Mouse (Mus musculus): Measurements from ENCODE around the gene Nos3. TPM values are rescaled to one million over a fixed set of nuclear protein-coding genes. Genes with fewer than 3 reads are reported as not detected.

The Nos3 gene
- polyA plus RNA-seq, 1 experiment from 2014 or later: 12.0 TPM

- Histone ChIP-seq H3K4me3 (ENCODE audit: low read length) (peak overlapping the region; percentile 29), H3K27ac (ENCODE audit: low read depth, low read length) (peak overlapping the region; percentile 57), H3K9ac (ENCODE audit: low read depth, low read length) (peak overlapping the region; percentile 58), H3K9me3 (ENCODE audit: control insufficient read depth, low read length) (no peaks in the 10 kb centered on the region), H3K27me3 (ENCODE audit: control insufficient read depth, insufficient read depth, low read length) (no peaks in the 10 kb centered on the region; the same call in 1 of the 2 replicates), H3K4me2 (replicated peaks; ENCODE audit: low read depth, low read length) (peak overlapping the region; percentile 55), H3K4me1 (ENCODE audit: control insufficient read depth, insufficient read depth, low read length) (peaks cover 23% of the 10 kb centered on the region), H3K36me3 (ENCODE audit: control insufficient read depth, insufficient read depth, low read length) (peaks cover 20% of the 10 kb centered on the region; the same call in 1 of the 2 replicates)
- WGBS: 70% methylated on average over 6 of the region's 6 CpGs
- ATAC-seq (ENCODE audit: low FRiP score, low TSS enrichment): no peak; the same call in 1 of the 2 replicates
Measured at GRCm38 (mm10) chr5:24328813-24329211, 35.8 kb upstream of the Nos3 start.

GRCm38 (mm10) chr5:24329212-24329964 is 35.2 kb upstream of the Nos3 start:
- peaks cover 24% of the 10 kb centered on the region for H3K4me1 ChIP-seq (ENCODE audit: control insufficient read depth, insufficient read depth, low read length)
- peak overlapping the region; percentile 57 for H3K27ac ChIP-seq (ENCODE audit: low read depth, low read length)
- ATAC-seq (ENCODE audit: low FRiP score, low TSS enrichment): peak; percentile 88

GRCm38 (mm10) chr5:24329965-24330298 is 34.7 kb upstream of the Nos3 start:
- Histone ChIP-seq H3K4me1 (ENCODE audit: control insufficient read depth, insufficient read depth, low read length) (peaks cover 30% of the 10 kb centered on the region), H3K36me3 (ENCODE audit: control insufficient read depth, insufficient read depth, low read length) (peaks cover 12% of the 10 kb centered on the region; the same call in 1 of the 2 replicates), H3K27ac (ENCODE audit: low read depth, low read length) (peak overlapping the region; percentile 57; the same call in 1 of the 2 replicates), H3K9ac (ENCODE audit: low read depth, low read length) (no peak overlapping the region), H3K9me3 (ENCODE audit: control insufficient read depth, low read length) (no peaks in the 10 kb centered on the region), H3K4me2 (replicated peaks; ENCODE audit: low read depth, low read length) (peak overlapping the region; percentile 55), H3K4me3 (ENCODE audit: low read length) (no peak overlapping the region), H3K27me3 (ENCODE audit: control insufficient read depth, insufficient read depth, low read length) (no peaks in the 10 kb centered on the region; the same call in 1 of the 2 replicates)
- 35% methylated on average over 5 of the region's 5 CpGs for WGBS
- ATAC-seq (ENCODE audit: low FRiP score, low TSS enrichment): no peak

More at GRCm38 (mm10) chr5:24329212-24329964, 35.2 kb upstream of the Nos3 start:
- Histone ChIP-seq H3K9me3 (ENCODE audit: control insufficient read depth, low read length) (no peaks in the 10 kb centered on the region), H3K27me3 (ENCODE audit: control insufficient read depth, insufficient read depth, low read length) (no peaks in the 10 kb centered on the region; the same call in 1 of the 2 replicates), H3K9ac (ENCODE audit: low read depth, low read length) (peak overlapping the region; percentile 58), H3K4me2 (replicated peaks; ENCODE audit: low read depth, low read length) (peak overlapping the region; percentile 55), H3K4me3 (ENCODE audit: low read length) (peak overlapping the region; percentile 29), H3K36me3 (ENCODE audit: control insufficient read depth, insufficient read depth, low read length) (peaks cover 17% of the 10 kb centered on the region; the same call in 1 of the 2 replicates)
- WGBS: 2% methylated on average over 25 of the region's 27 CpGs

- no peaks in the 10 kb centered on the region; the same call in 1 of the 2 replicates for H3K27me3 ChIP-seq (ENCODE audit: control insufficient read depth, insufficient read depth, low read length)
- H3K36me3 ChIP-seq (ENCODE audit: control insufficient read depth, insufficient read depth, low read length): peaks cover 5% of the 10 kb centered on the region; the same call in 1 of the 2 replicates
- peaks cover 38% of the 10 kb centered on the region for H3K4me1 ChIP-seq (ENCODE audit: control insufficient read depth, insufficient read depth, low read length)
- no peak overlapping the region for H3K27ac ChIP-seq (ENCODE audit: low read depth, low read length)
- H3K4me3 ChIP-seq (ENCODE audit: low read length): no peak overlapping the region
- no peak overlapping the region for H3K9ac ChIP-seq (ENCODE audit: low read depth, low read length)
- WGBS: 85% methylated on average over 4 of the region's 4 CpGs
- no peak overlapping the region for H3K4me2 ChIP-seq (replicated peaks; ENCODE audit: low read depth, low read length)
- no peaks in the 10 kb centered on the region for H3K9me3 ChIP-seq (ENCODE audit: control insufficient read depth, low read length)
- ATAC-seq (ENCODE audit: low FRiP score, low TSS enrichment): no peak
Measured at GRCm38 (mm10) chr5:24332401-24332800, 32.2 kb upstream of the Nos3 start.

GRCm38 (mm10) chr5:24334749-24335148 is 29.9 kb upstream of the Nos3 start:
- WGBS: 16% methylated on average over 3 of the region's 3 CpGs
- H3K27ac ChIP-seq (ENCODE audit: low read depth, low read length): no peak overlapping the region
- H3K36me3 ChIP-seq (ENCODE audit: control insufficient read depth, insufficient read depth, low read length): peaks cover 5% of the 10 kb centered on the region; the same call in 1 of the 2 replicates
- no peaks in the 10 kb centered on the region for H3K9me3 ChIP-seq (ENCODE audit: control insufficient read depth, low read length)
- ATAC-seq (ENCODE audit: low FRiP score, low TSS enrichment): 0 out of 2 replicates have a peak, but pooled peaks have one; percentile 22
- no peak overlapping the region for H3K4me2 ChIP-seq (replicated peaks; ENCODE audit: low read depth, low read length)
- no peak overlapping the region for H3K9ac ChIP-seq (ENCODE audit: low read depth, low read length)
- H3K27me3 ChIP-seq (ENCODE audit: control insufficient read depth, insufficient read depth, low read length): no peaks in the 10 kb centered on the region; the same call in 1 of the 2 replicates
- H3K4me3 ChIP-seq (ENCODE audit: low read length): no peak overlapping the region
- peaks cover 26% of the 10 kb centered on the region for H3K4me1 ChIP-seq (ENCODE audit: control insufficient read depth, insufficient read depth, low read length)

- WGBS: 13% methylated on average over 3 of the region's 3 CpGs
- H3K4me3 ChIP-seq (ENCODE audit: low read length): no peak overlapping the region
- H3K27me3 ChIP-seq (ENCODE audit: control insufficient read depth, insufficient read depth, low read length): no peaks in the 10 kb centered on the region; the same call in 1 of the 2 replicates
- H3K9me3 ChIP-seq (ENCODE audit: control insufficient read depth, low read length): no peaks in the 10 kb centered on the region
- H3K4me2 ChIP-seq (replicated peaks; ENCODE audit: low read depth, low read length): no peak overlapping the region
- no peak overlapping the region for H3K27ac ChIP-seq (ENCODE audit: low read depth, low read length)
- peaks cover 5% of the 10 kb centered on the region; the same call in 1 of the 2 replicates for H3K36me3 ChIP-seq (ENCODE audit: control insufficient read depth, insufficient read depth, low read length)
- peaks cover 22% of the 10 kb centered on the region for H3K4me1 ChIP-seq (ENCODE audit: control insufficient read depth, insufficient read depth, low read length)
- ATAC-seq (ENCODE audit: low FRiP score, low TSS enrichment): peak; percentile 84
- H3K9ac ChIP-seq (ENCODE audit: low read depth, low read length): no peak overlapping the region
Measured at GRCm38 (mm10) chr5:24335888-24336511, 28.6 kb upstream of the Nos3 start.

GRCm38 (mm10) chr5:24337366-24337765 is 27.2 kb upstream of the Nos3 start:
- Histone ChIP-seq H3K36me3 (ENCODE audit: control insufficient read depth, insufficient read depth, low read length) (peaks cover 2% of the 10 kb centered on the region; the same call in 1 of the 2 replicates), H3K27me3 (ENCODE audit: control insufficient read depth, insufficient read depth, low read length) (no peaks in the 10 kb centered on the region), H3K9me3 (ENCODE audit: control insufficient read depth, low read length) (no peaks in the 10 kb centered on the region), H3K27ac (ENCODE audit: low read depth, low read length) (no peak overlapping the region), H3K4me2 (replicated peaks; ENCODE audit: low read depth, low read length) (no peak overlapping the region), H3K9ac (ENCODE audit: low read depth, low read length) (no peak overlapping the region), H3K4me1 (ENCODE audit: control insufficient read depth, insufficient read depth, low read length) (peaks cover 22% of the 10 kb centered on the region), H3K4me3 (ENCODE audit: low read length) (no peak overlapping the region)
- 28% methylated on average over 9 of the region's 9 CpGs for WGBS
- ATAC-seq (ENCODE audit: low FRiP score, low TSS enrichment): 0 out of 2 replicates have a peak, but pooled peaks have one; percentile 13

GRCm38 (mm10) chr5:24337821-24338220 is 26.8 kb upstream of the Nos3 start:
- Histone ChIP-seq H3K36me3 (ENCODE audit: control insufficient read depth, insufficient read depth, low read length) (no peaks in the 10 kb centered on the region), H3K27ac (ENCODE audit: low read depth, low read length) (no peak overlapping the region), H3K27me3 (ENCODE audit: control insufficient read depth, insufficient read depth, low read length) (no peaks in the 10 kb centered on the region), H3K4me2 (replicated peaks; ENCODE audit: low read depth, low read length) (no peak overlapping the region), H3K9me3 (ENCODE audit: control insufficient read depth, low read length) (no peaks in the 10 kb centered on the region), H3K9ac (ENCODE audit: low read depth, low read length) (no peak overlapping the region), H3K4me1 (ENCODE audit: control insufficient read depth, insufficient read depth, low read length) (peaks cover 23% of the 10 kb centered on the region), H3K4me3 (ENCODE audit: low read length) (no peak overlapping the region)
- no peak for ATAC-seq (ENCODE audit: low FRiP score, low TSS enrichment)
- 29% methylated on average over 2 of the region's 2 CpGs for WGBS
